Mouse (Mus musculus): ENCODE measurements around the gene Htr5b. TPM values are rescaled to one million over a fixed set of nuclear protein-coding genes. Genes with fewer than 3 reads are reported as not detected.

Htr5b gene
- polyA plus RNA-seq, 1 experiment from 2014 or later = 0.25 TPM

Other genes with a start within 250 kb of the Htr5b start
- 26.6 and 31.8 TPM in 2 replicates for gene Insig2, start 195.9 kb downstream of the Htr5b start, polyA plus RNA-seq (2014; fragmentation: Nextera tagmentation; extraction: Ambion mirVana)
- gene Ccdc93, start 97.4 kb downstream of the Htr5b start, polyA plus RNA-seq (2014; fragmentation: Nextera tagmentation; extraction: Ambion mirVana) = 11.7 and 12.0 TPM in 2 replicates
- 58.7 and 61.4 TPM in 2 replicates for gene Ddx18, start 39.5 kb upstream of the Htr5b start, polyA plus RNA-seq (2014; fragmentation: Nextera tagmentation; extraction: Ambion mirVana)